Mouse (Mus musculus) effector memory CD4-positive, alpha-beta T cell, adult 7 months (primary cell): ENCODE data around the gene Gja1. TPM values are rescaled to one million over a fixed set of nuclear protein-coding genes. Genes with fewer than 3 reads are reported as not detected.

Source experiments
- polyA plus RNA-seq: library from polyadenylated mRNA; unstranded; fragments of 100-300 nt; shearing (Covaris generic); gene quantifications from one replicate; pipeline ENCODE4 v1.2.1, GENCODE M21; 2017

The Gja1 gene
- polyA plus RNA-seq = 0.27 TPM

DNA sequence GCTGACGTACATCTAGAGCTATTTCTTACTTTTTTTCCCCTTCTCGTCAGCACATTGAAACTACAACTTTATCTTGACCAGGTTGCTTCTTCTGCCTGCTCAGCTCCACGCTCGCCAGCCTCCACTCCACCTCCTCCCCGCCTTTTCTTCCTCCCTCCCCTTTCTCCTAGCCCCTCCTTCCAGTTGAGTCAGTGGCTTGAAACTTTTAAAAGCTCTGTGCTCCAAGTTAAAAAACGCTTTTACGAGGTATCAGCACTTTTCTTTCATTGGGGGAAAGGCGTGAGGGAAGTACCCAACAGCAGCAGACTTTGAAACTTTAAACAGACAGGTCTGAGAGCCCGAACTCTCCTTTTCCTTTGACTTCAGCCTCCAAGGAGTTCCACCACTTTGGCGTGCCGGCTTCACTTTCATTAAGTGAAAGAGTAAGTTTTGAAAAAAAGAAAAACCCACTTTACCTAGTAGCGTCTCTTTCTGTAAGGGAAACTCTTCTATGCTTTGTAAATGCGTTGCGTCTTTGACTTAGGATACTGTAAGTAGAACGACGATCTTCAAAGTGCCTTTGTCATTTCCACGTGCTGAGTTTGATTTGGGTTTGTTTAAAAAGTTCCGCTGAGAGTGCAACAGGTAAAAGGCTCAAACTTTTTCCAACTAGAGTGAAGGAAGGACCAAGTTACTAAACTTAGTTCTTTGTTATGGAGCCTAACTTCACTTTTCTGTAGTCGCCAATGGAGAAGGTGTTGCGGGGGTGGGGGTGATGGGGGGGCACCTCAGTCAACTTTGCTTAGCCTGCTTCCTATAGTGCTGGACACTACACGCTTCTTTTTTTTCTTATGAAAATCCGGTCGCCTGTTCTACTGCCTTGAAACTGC lies at the start of gene Gja1:
Gene Gja1, plus strand, starts transcription at position 234 of the 869 bp plus-strand sequence.

Other genes with a start within 250 kb of the Gja1 start
- gene Tbc1d32, start 148.6 kb upstream of the Gja1 start, polyA plus RNA-seq = 1.8 TPM